Mouse (Mus musculus) kidney, postnatal 25 days (tissue): ENCODE data around the gene Nfil3.
A peak's percentile ranks its signal among the peaks of the same experiment; 100 is the strongest.

Experiments
- DNase-seq, 2 experiments: peaks; one replicate each; pipeline ENCODE4 v3.0.0; 2021; ENCODE audit warnings: mixed read lengths in 2 of 2

The Nfil3 gene

GRCm38 (mm10) chr13:52930582-52930981 lies 50.3 kb downstream of the Nfil3 start:
- peak; percentile 53 to 57 for DNase-seq

GRCm38 (mm10) chr13:52929209-52930171 lies 51.4 kb downstream of the Nfil3 start, which contains the start of gene Auh:
TSS of gene Auh (minus strand) at chr13:52929681.
- DNase-seq, result peak; percentile 94 to 95

- DNase-seq, result no peak
Measured at GRCm38 (mm10) chr13:52928392-52928791, 52.5 kb downstream of the Nfil3 start.

GRCm38 (mm10) chr13:52924457-52924856 lies 56.4 kb downstream of the Nfil3 start:
- no peak for DNase-seq

- no peak for DNase-seq
Measured at GRCm38 (mm10) chr13:52921966-52922365, 58.9 kb downstream of the Nfil3 start.

GRCm38 (mm10) chr13:52921065-52921825 lies 59.6 kb downstream of the Nfil3 start:
- peak; percentile 65 to 82 for DNase-seq

DNA sequence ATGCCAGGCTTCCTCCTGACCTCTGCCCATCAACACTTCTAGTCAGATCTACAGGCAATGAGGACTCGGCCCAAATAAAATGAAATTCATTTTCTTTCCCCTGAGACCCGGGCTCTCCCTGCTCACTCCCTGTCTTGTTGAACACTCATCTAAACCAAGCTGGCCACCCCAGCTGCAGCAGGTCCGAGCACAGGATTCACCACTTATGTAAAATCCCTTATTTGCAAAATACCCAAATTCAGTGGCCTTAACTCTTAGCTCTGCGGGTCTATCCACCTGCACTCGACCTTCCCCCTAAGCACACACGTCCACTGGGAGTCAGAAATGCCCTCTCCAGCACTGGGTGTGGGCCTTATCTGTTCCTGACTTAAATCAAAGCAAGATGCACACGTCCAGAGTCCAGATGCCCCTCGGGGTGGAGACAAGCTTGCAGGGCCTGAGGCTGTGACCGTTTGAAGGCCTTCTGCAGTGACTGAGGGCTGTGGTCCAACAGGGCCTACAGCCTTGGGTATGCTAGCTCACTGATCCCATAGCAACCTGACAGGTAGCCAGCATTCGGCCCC lies 61.0 kb downstream of the Nfil3 start:
- no peak for DNase-seq

GRCm38 (mm10) chr13:52918333-52918732 lies 62.5 kb downstream of the Nfil3 start:
- no peak for DNase-seq
